In the genomic region with DNA sequence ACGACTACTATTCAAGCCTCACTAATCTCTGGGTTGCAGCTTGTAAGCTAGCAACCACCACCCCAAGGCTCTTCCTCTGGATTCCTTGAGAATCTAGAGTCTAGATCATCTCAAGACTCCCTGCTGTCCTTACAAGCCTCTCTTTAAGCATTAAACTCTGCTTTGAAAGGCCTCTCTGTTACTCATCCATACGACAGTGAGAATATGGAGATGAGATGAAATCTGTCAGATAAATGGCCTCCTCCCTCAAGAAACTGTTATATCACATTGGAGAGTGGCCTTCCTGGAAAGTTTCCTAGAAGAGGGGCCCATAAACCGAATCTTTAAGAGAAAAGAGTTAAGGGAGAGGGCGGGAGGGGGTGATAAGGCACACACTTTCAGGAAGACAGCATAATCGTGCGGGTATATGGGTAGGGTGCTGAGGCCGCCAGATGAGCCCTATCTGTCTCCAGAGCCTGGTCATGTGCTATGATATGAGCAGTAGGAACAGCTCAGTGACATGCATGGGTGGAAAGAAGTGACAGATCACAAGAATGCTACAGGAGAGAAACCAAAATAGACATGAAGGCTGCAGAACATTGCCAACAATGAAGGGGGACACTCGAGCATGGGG, we compare ENCODE assay signal across 15 mouse cellular contexts. TPM values are rescaled to one million over a fixed set of nuclear protein-coding genes. Genes with fewer than 3 reads are reported as not detected.
DNase-seq lines count a peak whose midpoint lies in the region; ATAC-seq and TF ChIP-seq lines count a peak whose summit lies in the region.
"Had no signal": no experiment of that assay in that cellular context is flagged by ENCODE, and none has a peak within 500 bp of the region (broad histone marks: within the 10 kb centered on the region; RNA-seq: fewer than 3 reads in every experiment).

No protein-coding gene starts in this region.

- WGBS in heart, embryonic 12.5 days = 44% methylated on average over 8 of the region's 8 CpGs
- 7% methylated on average over 8 of the region's 8 CpGs for WGBS in liver, embryonic 14.5 days (ENCODE audit: insufficient replicate concordance)

- no peaks in the 10 kb centered on the region for H3K27me3 ChIP-seq in heart, embryonic 12.5 days (replicated peaks)
- H3K27me3 ChIP-seq in G1E (ENCODE audit: insufficient read depth, low read length) = no peaks in the 10 kb centered on the region
- no peaks in the 10 kb centered on the region for H3K27me3 ChIP-seq in liver, embryonic 14.5 days (ENCODE audit: control insufficient read depth, insufficient read depth, low read length)
- H3K27me3 ChIP-seq: forebrain, embryonic 12.5 days; hindbrain, embryonic 12.5 days had no signal

- H3K36me3 ChIP-seq in heart, embryonic 12.5 days = no peaks in the 10 kb centered on the region
- peaks cover 2% of the 10 kb centered on the region for H3K36me3 ChIP-seq in G1E (replicated peaks)
- no peaks in the 10 kb centered on the region for H3K36me3 ChIP-seq in liver, embryonic 14.5 days (replicated peaks; ENCODE audit: control insufficient read depth, insufficient read depth, low read depth)
- H3K36me3 ChIP-seq: forebrain, embryonic 12.5 days; hindbrain, embryonic 12.5 days had no signal

- TF ChIP-seq EP300 in liver, embryonic 14.5 days (IDR thresholded peaks at IDR 0.05; ENCODE audit: low read depth) = peak; percentile 94; the same call in 1 of the 2 replicates

- no peak overlapping the region for H3K4me2 ChIP-seq in heart, embryonic 12.5 days
- peak overlapping the region; percentile 70 for H3K4me2 ChIP-seq in liver, embryonic 14.5 days (ENCODE audit: low read depth)
- H3K4me2 ChIP-seq: forebrain, embryonic 12.5 days; hindbrain, embryonic 12.5 days had no signal

- TF ChIP-seq CTCF in G1E (IDR thresholded peaks at IDR 0.05; ENCODE audit: low read depth, low read length) = no peak
- no peak for TF ChIP-seq CTCF in liver, embryonic 14.5 days (IDR thresholded peaks at IDR 0.05; ENCODE audit: low read depth)

- no peak overlapping the region for H3K9ac ChIP-seq in heart, embryonic 12.5 days
- H3K9ac ChIP-seq in liver, embryonic 14.5 days (replicated peaks) = peak overlapping the region; percentile 80
- H3K9ac ChIP-seq: forebrain, embryonic 12.5 days; hindbrain, embryonic 12.5 days had no signal

- peaks cover 9% of the 10 kb centered on the region; the same call in 1 of the 2 replicates for H3K4me1 ChIP-seq in heart, embryonic 12.5 days (replicated peaks)
- peaks cover 75% of the 10 kb centered on the region for H3K4me1 ChIP-seq in G1E (ENCODE audit: insufficient read depth, low read depth, low read length)
- H3K4me1 ChIP-seq in liver, embryonic 14.5 days (replicated peaks; ENCODE audit: control insufficient read depth in 2 of 2, insufficient read depth in 2 of 2, low read length in 1 of 2) = peaks cover 49 to 59% of the 10 kb centered on the region in 2 experiments
- H3K4me1 ChIP-seq: hindbrain, embryonic 12.5 days had no signal

- no peaks in the 10 kb centered on the region for H3K9me3 ChIP-seq in heart, embryonic 12.5 days (replicated peaks)
- no peaks in the 10 kb centered on the region for H3K9me3 ChIP-seq in G1E (replicated peaks)
- no peaks in the 10 kb centered on the region for H3K9me3 ChIP-seq in liver, embryonic 14.5 days (ENCODE audit: control insufficient read depth, low read length)
- H3K9me3 ChIP-seq: forebrain, embryonic 12.5 days; hindbrain, embryonic 12.5 days had no signal

- peak overlapping the region; percentile 39; the same call in 1 of the 2 replicates for H3K27ac ChIP-seq in heart, embryonic 12.5 days (ENCODE audit: poor library complexity, severe bottlenecking)
- H3K27ac ChIP-seq in liver, embryonic 14.5 days = peak overlapping the region; percentile 95
- H3K27ac ChIP-seq: forebrain, embryonic 12.5 days; hindbrain, embryonic 12.5 days had no signal

- no peak overlapping the region for H3K4me3 ChIP-seq in heart, embryonic 12.5 days
- H3K4me3 ChIP-seq in G1E (ENCODE audit: low read depth, low read length) = peak overlapping the region; percentile 37; the same call in 1 of the 2 replicates
- H3K4me3 ChIP-seq in liver, embryonic 14.5 days (ENCODE audit: insufficient read depth in 1 of 2, low read depth in 2 of 2, low read length in 2 of 2) = peak overlapping the region; percentile 31 to 35; a peak in 3 of 4 replicates
- H3K4me3 ChIP-seq: forebrain, embryonic 12.5 days; hindbrain, embryonic 12.5 days; myocyte had no signal

- peak; percentile 94 for ATAC-seq in heart, embryonic 12.5 days (ENCODE audit: insufficient number of reproducible peaks, low FRiP score)
- ATAC-seq in G1E (ENCODE audit: extremely low read depth, insufficient number of reproducible peaks, low FRiP score, poor library complexity, severe bottlenecking) = peak; percentile 91
- peak; percentile 84 for ATAC-seq in common myeloid progenitor, adult 5-6 weeks (replicated peaks; ENCODE audit: low read depth, poor library complexity, severe bottlenecking)
- ATAC-seq in liver, embryonic 14.5 days (ENCODE audit: insufficient read depth) = peak; percentile 99

- no peak for DNase-seq in heart, adult 8-10 months (ENCODE audit: low spot score)
- peak; percentile 53 for DNase-seq in G1E (ENCODE audit: low spot score)
- DNase-seq in liver, embryonic 14.5 days (ENCODE audit: low read depth in 3 of 3, low spot score in 3 of 3) = peak; percentile 91 to 92 (median 91)
- no peak for DNase-seq in adrenal gland, adult 2 months
- DNase-seq in cerebellum, adult 8-10 months = no peak
- DNase-seq in thymus, postnatal 25 days = no peak
- DNase-seq: B cell, adult 2 months; embryo, embryonic 11 days; lung, postnatal 36 days; thymus, adult 2 months had no signal

RNA-seq across cellular contexts. Expression of a gene that starts 45.9 kb away (rescaled TPM):
- polyA plus RNA-seq in heart, embryonic 12.5 days (2016; fragmentation: Nextera tagmentation; extraction: Ambion mirVana) = 9.9 and 10.6 TPM in 2 replicates
- total RNA-seq in heart, adult 8-10 months (2022) = 1 to 10 TPM; 6.3 to 6.9 (median 6.6) TPM
- total RNA-seq in G1E (2014; fragmentation: Nextera tagmentation) = 944 and 1,145 TPM in 2 replicates
- total RNA-seq in G1E (2017) = 341 and 380 TPM in 2 replicates
- 51.6 and 52.6 TPM in 2 replicates for polyA plus RNA-seq in G1E (2012)
- total RNA-seq in common myeloid progenitor, adult 5-6 weeks (2017) = 24.6 and 29.1 TPM in 2 replicates
- 10.6 and 14.0 TPM in 2 replicates for polyA plus RNA-seq in liver, embryonic 14.5 days (2012; rRNA removed)
- polyA plus RNA-seq in liver, embryonic 14.5 days (2014; fragmentation: Nextera tagmentation; extraction: Ambion mirVana) = 30.2 and 34.3 TPM in 2 replicates
- 10 to 100 TPM; 26.0 to 38.8 TPM for total RNA-seq in adrenal gland, adult 2 months (2021)
- 9.5 and 10.6 TPM in 2 replicates for polyA plus RNA-seq in adrenal gland, adult 2 months (2012; rRNA removed)

Comparison
In these comparisons a context has a peak if more than half of its experiments do, and no peak if none do; other contexts are left out.
1. DNase-seq: peak in G1E (single experiment) and liver, embryonic 14.5 days (3 of 3); none in heart, adult 8-10 months (single experiment), adrenal gland, adult 2 months (single experiment), cerebellum, adult 8-10 months (single experiment) and thymus, postnatal 25 days (single experiment).
2. RNA of a gene that starts 45.9 kb away (total RNA-seq): 341 to 1,145 TPM in G1E; 26.0 to 38.8 TPM in adrenal gland, adult 2 months, 24.6 to 29.1 TPM in common myeloid progenitor, adult 5-6 weeks and 6.3 to 6.9 TPM in heart, adult 8-10 months; every median in the first group is over 4 times any median in the second.
3. Peak in every context shown above with its lines, with median percentiles within 50 percentile points of each other: ATAC-seq.